Mouse (Mus musculus) cortical plate, adult 2 months (tissue): ENCODE measurements around the gene Ccdc142.

Experiments used
- CTCF ChIP-seq: fragments of 200-500 bp; IDR thresholded peaks from 2 replicates; pipeline ENCODE4 v1.5.1; 2011; ENCODE audit warnings: mild to moderate bottlenecking, control low read depth, low read length; ENCODE audit not compliant: insufficient read depth; ENCODE audit errors: extremely low read depth
- POLR2A ChIP-seq: fragments of 200-500 bp; IDR thresholded peaks from 2 replicates; pipeline ENCODE4 v1.6.1; 2011; ENCODE audit warnings: mild to moderate bottlenecking, low read length, control low read depth; ENCODE audit not compliant: insufficient read depth; ENCODE audit errors: extremely low read depth

- TF ChIP-seq CTCF = no peak
- TF ChIP-seq POLR2A = no peak
Measured at GRCm38 (mm10) chr6:83057790-83058189, 43.6 kb upstream of the Ccdc142 start, which contains the start of gene Dqx1.
